Mouse (Mus musculus) E14TG2a.4 (cell line): ENCODE data around the gene Col6a4.

ENCODE experiments used
- CTCF ChIP-seq: conservative IDR thresholded peaks from 2 replicates; pipeline ENCODE4 v1.5.1; 2014; ENCODE audit warnings: low read length
- NANOG ChIP-seq: IDR thresholded peaks from 2 replicates; pipeline ENCODE4 v1.6.1; 2014; ENCODE audit warnings: borderline replicate concordance, low read length, mixed read lengths
- POU5F1 ChIP-seq: IDR thresholded peaks from 2 replicates; pipeline ENCODE4 v1.6.1; 2014; ENCODE audit warnings: low read length, borderline replicate concordance

- TF ChIP-seq CTCF (no peak), POU5F1 (no peak), NANOG (no peak)
Observed at GRCm38 (mm10) chr9:105970901-105971300, 125.7 kb downstream of the Col6a4 start.
